Mouse (Mus musculus) left cerebral cortex, adult 8-10 months (tissue): ENCODE measurements at regions not wholly inside any gene's neighbourhood (a gene's known extent, or its start where the extent isn't known, plus 50 kb on each side); places are given as distances from the start of the nearest gene placed in this dataset.
"Not testable (repeated sequence)": the region's sequence is repeated elsewhere in the genome, so short reads cannot be mapped to it uniquely, and the experiment has no call there.

Source experiments
- DNase-seq, 2 experiments: peaks; one replicate each; pipeline ENCODE4 v3.0.0; 2022; ENCODE audit warnings: low spot score in 2 of 2

DNA sequence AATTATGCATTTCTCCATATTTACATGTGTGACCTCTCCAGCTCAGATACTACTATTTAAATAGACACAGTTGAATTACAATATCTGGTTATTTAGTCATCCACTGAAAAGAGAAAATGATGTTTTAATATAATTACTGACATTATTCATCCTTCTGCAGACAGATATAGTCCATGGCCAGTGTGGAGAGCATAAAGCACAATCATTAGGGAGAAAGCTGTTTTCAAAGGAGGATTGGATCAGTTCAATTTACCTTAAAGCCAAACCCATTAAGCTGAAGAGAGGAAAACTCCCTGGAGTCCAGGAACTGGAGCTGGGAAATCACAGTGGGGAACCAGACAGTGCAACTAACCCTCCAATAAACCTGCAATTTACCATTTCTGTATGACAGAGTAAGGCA is 339.8 kb upstream of the Rgs17 start:
- DNase-seq = no peak

DNA sequence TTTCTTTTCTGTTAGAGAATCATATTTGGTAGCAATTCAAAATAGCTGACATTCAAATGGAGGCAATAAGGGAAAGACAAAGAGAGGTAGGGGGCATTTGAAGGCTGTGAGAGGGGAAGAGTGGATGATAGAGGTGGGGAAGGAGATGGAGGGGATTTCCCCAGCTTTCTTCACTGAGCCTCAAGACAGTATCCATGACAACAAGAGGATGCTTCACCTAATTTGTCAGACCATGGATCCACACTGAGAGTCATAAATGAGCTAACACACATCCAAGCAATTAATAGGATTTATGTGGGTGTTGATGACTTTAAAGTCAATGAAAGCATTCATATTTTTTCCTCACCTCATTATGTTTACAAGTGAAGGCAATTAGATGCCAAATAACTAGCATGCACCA is 343.5 kb upstream of the Rgs17 start:
- DNase-seq = no peak

DNA sequence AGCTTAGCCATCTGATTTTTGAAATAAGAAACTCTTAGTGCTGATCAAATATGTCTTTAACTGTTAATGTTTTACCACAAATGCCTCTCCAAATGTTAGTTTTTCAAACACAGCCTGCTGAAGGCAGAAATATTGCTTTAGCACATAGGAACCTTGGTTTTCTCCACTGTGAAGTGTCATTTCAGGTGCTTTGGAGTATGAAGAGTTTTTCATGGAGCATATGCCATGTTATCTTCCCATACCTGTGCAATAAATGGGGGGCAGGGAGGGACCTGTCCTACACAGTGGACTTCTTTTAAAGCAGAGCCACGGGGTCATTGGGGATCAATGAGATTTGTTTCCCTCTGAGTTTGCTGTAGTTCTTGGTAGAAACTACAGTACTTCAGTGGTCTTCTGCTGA is 369.2 kb upstream of the Rgs17 start:
- no peak for DNase-seq

DNA sequence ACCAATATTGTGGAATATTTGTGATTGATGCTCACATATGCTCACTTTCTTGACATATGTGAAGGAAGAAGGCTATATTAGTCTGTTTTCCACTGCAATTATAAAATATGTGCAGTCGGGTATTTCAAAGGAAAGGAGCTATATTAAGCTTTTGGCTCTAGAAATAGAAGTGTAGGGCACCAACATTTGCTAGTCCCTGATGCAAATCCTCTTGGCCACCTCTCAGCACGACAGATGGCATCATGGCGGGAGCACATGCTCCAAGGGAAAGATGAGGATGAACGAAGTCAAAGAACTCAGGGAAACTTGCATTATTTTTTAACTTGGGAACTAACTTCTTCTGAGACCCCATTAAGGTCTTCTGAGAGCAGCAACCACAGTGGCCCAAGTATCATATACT is 374.4 kb upstream of the Rgs17 start:
- peak; percentile 12 to 24 for DNase-seq

DNA sequence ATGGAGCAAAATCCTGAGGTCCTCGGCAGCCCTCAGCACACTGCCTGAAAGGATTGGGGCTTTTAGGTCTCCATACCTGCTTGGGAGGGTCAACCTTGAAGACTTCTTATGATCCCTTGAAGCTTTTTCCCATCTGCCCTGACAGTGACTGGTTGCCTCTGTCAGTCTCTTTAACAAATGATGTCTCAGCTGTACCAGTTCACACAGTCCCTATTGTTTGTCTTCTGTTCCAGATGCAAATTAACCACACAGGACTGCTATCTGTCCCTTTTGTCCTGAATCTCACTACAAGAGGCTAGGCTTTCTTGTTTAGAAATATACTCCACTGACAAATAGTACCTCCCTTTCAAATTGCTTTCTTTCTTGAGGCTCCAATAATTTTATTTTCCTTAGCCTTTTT is 375.6 kb upstream of the Rgs17 start:
- no peak for DNase-seq

DNA sequence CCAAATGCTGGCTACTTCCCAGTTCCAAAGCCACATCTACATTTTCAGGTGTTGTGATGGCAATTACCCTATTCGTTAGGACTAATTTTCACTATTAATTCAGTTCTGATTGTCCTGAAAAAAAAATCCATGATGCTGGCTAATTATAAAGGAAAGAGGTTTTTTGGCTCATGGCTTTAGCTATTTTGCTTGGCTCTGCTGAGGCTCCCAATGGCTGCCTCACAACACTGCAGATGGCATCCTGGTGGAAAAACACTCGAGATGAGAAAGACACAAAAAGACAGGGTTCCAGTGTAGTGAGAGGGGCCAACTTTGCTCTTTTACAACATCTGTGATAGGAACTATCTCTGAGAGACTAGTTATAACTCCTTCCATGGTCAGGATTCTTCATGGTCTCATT is 376.5 kb upstream of the Rgs17 start:
- DNase-seq = no peak

DNA sequence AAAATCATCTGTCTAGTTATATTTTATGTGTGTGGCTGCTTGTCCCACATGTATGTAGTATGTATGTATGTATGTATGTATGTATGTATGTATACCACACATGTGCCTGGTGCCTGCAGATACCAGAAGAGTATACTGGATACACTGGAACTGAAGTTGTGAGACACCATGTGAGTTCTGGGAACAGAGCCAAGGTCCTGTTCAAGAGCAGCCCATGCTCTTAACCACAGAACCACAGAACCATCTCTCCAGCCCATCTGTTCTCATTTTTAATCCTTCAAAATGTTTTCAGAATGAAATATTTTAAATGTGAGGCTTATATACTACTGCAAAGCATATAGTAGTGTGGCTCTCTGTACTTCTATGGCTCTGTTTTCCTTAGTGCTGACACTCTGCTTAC is 379.3 kb upstream of the Rgs17 start:
- no peak for DNase-seq

DNA sequence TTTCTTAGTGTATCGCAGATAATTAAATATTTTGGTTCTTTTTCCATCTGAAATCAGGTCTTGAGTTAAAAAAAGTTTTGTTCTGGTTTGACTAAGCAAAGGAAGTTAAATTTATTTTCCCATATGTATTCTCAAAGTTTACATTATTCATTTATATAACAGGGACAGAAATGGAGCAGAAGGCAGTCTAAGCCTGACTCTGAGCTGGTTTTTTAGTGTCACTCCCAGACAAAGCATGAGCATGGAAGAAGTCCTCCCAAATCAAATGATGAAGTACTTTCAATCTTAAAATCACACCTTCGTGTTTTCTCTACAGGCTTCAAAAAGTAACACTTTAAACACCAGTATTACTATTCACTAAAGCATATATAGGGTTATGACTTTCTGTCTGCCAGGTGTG is 387.2 kb upstream of the Rgs17 start:
- DNase-seq = no peak

DNA sequence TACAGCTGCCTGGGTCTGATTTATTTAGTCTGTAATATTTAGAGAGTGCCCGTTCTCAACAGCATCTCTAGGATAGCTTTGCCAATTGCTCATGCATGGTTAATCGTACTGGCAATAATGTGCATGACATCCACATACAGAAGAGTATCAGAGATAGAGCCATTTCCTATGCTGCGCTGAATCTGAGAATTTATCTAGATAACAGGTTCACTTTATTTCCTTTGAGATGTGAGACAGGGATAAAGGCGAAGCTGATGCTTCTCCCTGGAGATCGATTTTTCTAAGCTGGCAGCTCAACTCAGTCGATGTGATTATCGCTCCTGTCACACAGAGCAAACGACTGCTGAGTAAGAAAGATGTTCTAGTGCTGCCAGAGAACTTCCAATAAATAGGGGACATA is 416.7 kb upstream of the Oprm1 start:
- no peak for DNase-seq

DNA sequence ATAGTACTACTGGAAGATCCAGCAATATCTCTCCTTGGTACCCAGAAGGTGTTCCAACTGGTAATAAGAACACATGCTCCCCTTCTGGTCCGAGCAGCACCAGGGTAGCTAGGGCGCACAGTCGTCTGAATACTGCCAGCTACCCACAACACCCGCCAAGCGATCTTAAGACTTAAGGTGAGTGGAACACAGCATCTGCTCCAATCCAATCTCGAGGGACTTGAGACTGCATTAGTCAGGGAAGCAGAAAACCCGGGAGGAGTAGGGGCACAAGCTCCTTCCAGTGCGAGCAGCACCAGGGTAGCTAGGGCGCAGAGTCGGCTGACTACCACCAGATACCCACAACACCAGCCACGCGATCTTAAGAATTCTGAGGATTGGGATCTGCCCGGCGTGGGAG is 409.1 kb upstream of the Oprm1 start:
- DNase-seq = not testable (repeated sequence)

DNA sequence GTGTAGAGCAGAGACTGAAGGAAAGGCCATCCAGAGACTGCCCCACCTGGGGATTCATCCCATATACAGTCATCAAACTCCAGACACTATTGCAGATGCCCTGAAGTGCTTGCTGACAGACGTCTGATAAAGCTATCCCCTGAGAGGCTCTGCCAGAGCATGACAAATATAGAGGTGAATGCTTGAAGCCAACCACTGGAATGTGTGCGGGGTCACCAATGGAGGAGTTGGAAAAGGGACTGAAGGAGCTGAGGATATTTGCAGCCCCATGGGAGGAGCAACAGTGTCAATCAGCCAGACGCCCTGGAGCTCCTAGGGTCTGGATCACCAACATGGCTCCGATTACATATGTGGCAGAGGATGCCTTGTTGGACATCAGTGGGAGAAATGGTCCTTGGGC is 392.1 kb upstream of the Oprm1 start:
- no peak for DNase-seq

DNA sequence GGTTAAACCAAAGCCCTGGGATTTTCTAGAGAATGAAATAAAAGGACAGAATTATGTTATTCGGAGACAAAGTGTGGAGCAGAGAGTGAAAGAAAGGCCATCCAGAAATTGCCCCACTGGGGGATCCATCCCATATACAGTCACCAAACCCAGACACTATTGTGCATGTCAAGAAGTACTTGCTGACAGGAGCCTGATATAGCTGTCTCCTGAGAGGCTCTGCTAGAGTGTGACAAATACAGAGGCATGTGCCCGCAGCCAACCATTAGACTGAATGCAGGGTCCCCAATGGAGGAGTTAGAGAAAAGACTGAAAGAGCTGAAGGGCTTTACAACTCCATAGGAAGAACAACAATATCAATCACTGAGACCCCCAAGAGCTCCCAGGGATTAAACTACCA is 386.6 kb upstream of the Oprm1 start:
- no peak for DNase-seq

DNA sequence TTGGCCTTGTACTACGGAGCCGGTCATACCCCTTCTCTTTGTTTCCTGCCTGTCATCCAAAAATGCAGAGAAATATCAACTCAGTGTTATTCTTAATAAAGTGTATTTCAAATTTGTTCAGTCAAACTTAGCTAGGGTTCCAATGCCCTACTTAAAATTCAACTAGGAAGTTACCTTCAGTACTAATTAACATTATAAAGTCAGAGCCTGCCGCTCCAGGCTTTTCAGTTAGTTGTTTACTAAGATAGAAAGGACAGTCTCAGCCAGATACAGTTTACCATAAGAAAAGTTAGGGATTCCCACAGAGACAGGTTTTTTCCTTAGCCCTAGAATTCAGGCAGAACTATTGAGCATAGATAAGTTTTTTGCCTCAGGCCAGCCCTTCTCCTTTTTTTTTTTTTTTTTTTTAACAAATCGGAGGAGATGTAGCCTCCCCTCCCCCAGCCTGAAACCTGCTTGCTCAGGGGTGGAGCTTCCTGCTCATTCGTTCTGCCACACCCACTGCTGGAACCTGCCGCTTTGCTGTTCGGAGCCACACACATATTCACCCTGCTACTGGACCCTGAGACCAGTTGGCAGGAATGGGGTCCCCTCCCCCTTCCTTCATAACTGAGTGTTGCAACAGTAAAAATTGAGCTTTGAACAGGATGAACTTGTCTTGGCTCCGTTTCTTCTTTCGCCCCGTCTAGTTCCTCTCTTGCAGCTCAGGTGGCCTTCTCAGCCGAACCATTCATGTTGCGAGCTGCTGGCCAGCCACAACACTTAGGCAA is 340.8 kb upstream of the Oprm1 start:
- DNase-seq = not testable (repeated sequence)

DNA sequence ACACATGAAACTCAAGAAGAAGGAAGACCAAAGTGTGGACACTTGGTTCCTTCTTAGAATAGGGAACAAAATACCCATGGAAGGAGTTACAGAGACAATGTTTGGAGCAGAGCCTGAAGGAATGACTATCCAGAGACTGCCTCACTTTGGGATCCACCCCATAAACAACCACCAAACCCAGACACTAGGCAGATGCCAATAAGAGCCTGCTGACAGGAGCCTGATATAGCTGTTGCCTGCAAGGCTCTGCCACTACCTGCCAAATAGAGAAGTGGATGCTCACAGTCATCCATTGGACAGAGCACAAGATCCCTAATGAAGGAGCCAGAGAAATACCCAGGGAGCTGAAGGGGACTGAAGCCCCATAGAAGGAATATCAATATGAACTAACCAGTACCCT is 340.1 kb upstream of the Oprm1 start:
- DNase-seq = not testable (repeated sequence)

DNA sequence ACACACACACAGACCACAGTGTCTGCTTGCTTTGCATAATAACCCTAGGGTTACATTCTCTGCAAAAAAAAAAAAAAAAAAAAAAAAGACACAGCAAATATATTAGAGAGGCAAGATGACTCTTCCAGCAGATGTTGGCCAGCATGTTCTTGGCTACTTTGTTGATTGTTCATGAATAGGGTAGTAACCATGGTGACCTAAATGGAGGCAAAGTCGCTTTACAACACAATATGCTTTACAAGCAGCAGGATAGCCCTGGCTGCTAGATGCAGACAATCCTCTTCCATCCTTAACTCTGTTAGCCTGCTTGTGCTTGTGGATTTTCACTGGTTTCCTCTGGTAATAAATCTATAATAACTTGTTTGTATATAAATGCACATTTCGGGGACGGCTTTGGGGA is 292.5 kb upstream of the Oprm1 start:
- no peak for DNase-seq

DNA sequence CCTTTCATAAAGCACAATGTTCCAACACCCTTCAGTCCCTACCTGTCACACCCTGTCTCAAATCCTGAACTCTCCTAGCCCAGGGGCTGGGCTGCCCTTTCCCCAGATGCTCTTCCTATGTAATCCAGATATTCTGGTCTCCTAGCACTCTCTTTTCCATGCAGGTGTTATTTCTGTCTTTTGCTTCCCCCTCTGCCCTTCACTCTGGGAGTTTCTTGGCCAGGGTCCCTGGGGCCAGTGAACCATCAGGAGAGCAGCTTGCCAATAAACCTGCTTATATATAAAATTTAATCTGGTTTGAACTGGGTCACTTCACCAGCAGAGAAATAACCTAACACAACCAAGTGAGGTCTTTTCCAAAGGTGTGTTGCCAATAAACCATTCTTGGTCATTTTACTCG is 278.0 kb upstream of the Oprm1 start:
- DNase-seq = no peak

DNA sequence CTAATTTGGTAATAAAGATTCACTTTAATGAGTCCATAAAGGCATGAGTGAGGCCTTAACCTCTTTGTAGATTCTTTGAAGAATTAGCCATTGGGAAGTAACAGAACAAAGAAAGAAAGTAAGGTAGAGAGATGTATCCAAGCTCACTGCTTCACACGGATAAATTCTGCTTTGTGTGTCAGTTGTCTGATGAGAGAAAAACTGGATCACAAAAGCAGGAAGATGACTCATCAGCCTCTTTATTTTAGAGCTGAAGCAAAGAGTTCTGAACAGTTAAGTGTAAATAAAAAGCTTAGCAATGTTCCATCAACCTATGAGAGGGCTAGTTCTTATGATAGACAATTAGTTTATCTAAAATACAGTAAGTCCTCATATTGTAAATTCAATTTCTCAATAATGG is 269.7 kb upstream of the Oprm1 start:
- no peak for DNase-seq

DNA sequence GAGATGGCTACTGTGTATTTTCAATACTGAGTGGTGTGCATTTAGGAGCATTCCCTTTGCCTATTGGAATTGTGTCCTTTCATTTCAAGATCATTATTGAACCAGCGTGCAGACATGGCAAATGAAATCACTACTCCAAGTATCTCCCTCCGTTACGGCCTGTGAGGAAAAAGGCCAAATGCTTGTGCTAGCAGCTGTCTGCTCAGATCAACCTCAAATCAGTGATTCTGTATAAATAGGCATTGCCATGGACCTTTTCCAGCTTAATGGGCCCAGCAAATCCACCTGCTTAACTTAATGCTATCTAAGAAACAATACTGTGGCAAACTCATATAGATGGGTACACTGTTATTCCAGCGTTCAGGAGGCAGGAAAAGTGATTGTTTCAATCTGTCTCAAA is 265.6 kb upstream of the Oprm1 start:
- no peak for DNase-seq

DNA sequence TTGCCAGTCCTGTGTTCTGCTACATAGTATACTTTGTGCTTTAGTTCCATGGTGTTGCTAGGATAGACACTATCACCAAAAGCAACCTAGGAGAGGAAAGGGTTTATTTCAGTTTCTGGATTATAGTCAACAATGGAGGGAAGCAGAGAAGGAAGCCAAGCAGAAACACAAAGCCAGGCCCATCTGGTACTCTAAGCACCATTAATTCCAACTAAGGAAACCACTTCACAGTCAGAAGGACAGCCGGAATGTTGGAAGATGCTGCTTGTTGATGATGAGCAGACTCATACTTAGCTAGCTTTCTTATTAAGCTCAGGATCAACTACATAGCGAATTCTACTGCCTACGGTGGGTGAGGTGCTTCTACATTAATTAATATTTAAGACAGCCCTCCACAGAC is 263.2 kb upstream of the Oprm1 start:
- DNase-seq = no peak

DNA sequence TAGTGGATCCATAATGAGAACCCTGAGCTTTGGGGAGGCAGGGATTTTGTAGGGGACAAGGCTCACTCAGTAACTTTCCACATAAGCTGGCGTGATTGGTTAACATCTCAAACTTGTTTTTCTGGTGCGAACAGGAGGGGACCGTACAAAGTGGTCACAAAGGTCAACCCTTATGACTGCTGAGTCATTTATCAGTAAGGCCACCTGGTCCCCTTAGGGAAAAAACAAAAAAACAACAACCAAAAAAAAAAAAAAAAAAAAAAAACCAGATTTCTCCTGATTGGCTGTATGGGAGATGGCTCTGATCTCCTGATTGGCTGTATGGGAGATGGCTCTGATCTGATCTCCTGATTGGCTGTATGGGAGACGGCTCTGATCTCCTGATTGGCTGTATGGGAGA is 244.0 kb upstream of the Oprm1 start:
- DNase-seq = no peak

DNA sequence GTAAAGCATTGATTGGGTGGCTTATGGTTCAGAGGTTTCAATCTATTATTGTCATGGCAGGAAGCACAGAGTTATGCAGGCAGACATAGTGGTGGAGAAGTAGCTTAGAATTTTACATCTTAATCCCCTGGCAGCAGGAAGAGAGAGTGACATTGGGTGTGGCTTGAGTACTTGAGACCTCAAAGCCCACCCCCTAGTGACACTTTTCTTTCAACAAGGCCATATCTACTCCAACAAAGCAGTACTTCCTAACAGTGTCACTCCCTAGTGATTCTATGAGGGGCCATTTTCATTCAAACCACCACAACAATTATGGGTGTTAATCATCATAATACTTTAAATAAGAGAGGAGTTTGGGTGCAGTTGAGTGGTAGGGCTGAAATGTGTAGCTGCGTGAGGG is 195.8 kb upstream of the Oprm1 start:
- DNase-seq = no peak

DNA sequence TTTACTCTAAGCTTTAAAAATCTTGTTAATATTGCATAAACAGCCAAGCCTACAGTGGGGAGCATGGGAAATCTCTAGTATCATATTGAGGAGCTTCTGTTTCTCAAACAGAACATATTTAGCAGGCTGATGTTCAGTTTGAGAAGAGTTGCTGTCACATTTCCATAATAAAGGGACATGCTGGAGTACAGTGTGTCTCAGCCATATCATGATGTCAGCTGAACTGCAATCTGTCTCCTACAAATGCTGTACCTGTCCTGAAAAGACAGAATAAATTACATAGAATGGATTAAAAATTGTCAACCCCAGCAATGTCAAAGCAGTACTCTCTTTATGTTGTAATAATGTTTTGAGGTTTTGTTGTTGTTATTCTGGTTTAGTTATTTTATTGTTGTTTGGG is 179.7 kb upstream of the Oprm1 start:
- no peak for DNase-seq

DNA sequence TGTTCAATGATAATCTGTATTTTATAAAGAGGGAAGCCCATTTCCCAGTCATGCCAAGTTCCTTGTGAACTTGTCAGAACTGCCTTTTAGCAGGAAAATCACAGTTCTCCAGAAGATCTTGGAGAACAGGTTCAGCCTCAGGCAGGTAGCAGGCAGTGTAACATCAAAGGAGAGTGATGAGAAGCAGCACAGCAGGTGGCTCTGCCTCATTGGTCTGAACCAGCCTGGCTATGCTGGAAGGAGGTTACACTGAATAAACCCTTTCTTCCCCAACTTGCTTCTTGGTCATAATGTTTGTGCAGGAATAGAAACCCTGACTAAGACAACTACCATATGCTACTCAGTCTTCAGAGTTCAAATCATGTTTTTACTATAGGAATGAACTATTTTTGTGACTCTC is 172.5 kb upstream of the Oprm1 start:
- DNase-seq = not testable (repeated sequence)

DNA sequence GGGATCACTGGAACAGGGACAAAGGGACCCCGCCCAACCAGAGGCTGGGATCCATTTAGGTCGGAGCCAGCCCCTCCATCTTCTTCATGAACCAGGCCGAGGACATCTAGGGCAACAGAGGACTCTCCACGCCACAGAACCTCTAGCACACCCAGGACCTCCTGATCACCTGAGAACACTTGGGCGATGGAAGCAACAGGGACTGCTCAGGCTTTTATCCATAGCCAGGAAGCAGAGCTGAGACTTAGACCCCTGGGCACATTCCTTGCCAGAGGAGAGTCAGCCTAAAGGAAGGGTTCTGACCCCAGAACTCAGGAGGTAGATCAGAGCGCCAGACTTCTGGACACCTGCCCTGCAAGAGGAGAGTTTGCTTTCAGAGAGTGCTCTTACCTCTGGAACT is 168.1 kb upstream of the Oprm1 start:
- no peak for DNase-seq
